Mouse (Mus musculus) MN1 (cell line): ENCODE data around the gene Fubp3.
A peak's percentile ranks its signal among the peaks of the same experiment; 100 is the strongest.
"Not testable (repeated sequence)": the region's sequence is repeated elsewhere in the genome, so short reads cannot be mapped to it uniquely, and the experiment has no call there.

ENCODE experiments used
- DNase-seq: peaks from one replicate; pipeline ENCODE4 v3.0.0-alpha.2; 2016; ENCODE audit warnings: low spot score

The Fubp3 gene

GRCm38 (mm10) chr2:31572051-31572914 lies at the start of gene Fubp3:
Fubp3 (plus strand) TSS chr2:31572651.
- peak; percentile 96 for DNase-seq

- DNase-seq: no peak
These were observed 47.8 kb upstream of the Fubp3 start for GRCm38 (mm10) chr2:31524641-31525040.

- DNase-seq: no peak
These were observed 46.7 kb upstream of the Fubp3 start for GRCm38 (mm10) chr2:31525778-31526177.

GRCm38 (mm10) chr2:31530201-31530600 lies 42.2 kb upstream of the Fubp3 start:
- no peak for DNase-seq

- DNase-seq: peak; percentile 64
These were observed 35.4 kb upstream of the Fubp3 start for GRCm38 (mm10) chr2:31537054-31537453.

GRCm38 (mm10) chr2:31538745-31539144 lies 33.7 kb upstream of the Fubp3 start:
- no peak for DNase-seq

- no peak for DNase-seq
These were observed 30.9 kb upstream of the Fubp3 start for GRCm38 (mm10) chr2:31541581-31541980.

- no peak for DNase-seq
These were observed 24.7 kb upstream of the Fubp3 start for GRCm38 (mm10) chr2:31547726-31548125.

GRCm38 (mm10) chr2:31550503-31550902 lies 21.9 kb upstream of the Fubp3 start:
- DNase-seq: no peak

GRCm38 (mm10) chr2:31551351-31551750 lies 21.1 kb upstream of the Fubp3 start:
- not testable (repeated sequence) for DNase-seq

- DNase-seq: no peak
These were observed 20.5 kb upstream of the Fubp3 start for GRCm38 (mm10) chr2:31551971-31552370.

- DNase-seq: no peak
These were observed 17.8 kb upstream of the Fubp3 start for GRCm38 (mm10) chr2:31554619-31555018.

GRCm38 (mm10) chr2:31572915-31573635 lies 624 bp downstream of the Fubp3 start:
- peak; percentile 67 for DNase-seq

GRCm38 (mm10) chr2:31581617-31582016 lies 9.2 kb downstream of the Fubp3 start:
- DNase-seq: no peak

- DNase-seq: peak; percentile 62
These were observed 19.5 kb downstream of the Fubp3 start for GRCm38 (mm10) chr2:31591799-31592484.

- DNase-seq: no peak
These were observed 35.1 kb downstream of the Fubp3 start for GRCm38 (mm10) chr2:31607555-31607954.

- peak; percentile 82 for DNase-seq
These were observed 37.4 kb downstream of the Fubp3 start for GRCm38 (mm10) chr2:31609859-31610261.

- DNase-seq: no peak
These were observed 38.5 kb downstream of the Fubp3 start for GRCm38 (mm10) chr2:31610922-31611321.

- peak; percentile 43 for DNase-seq
These were observed 38.9 kb downstream of the Fubp3 start for GRCm38 (mm10) chr2:31611400-31611799.

GRCm38 (mm10) chr2:31612627-31613026 lies 40.2 kb downstream of the Fubp3 start:
- no peak for DNase-seq

GRCm38 (mm10) chr2:31613781-31614180 lies 41.3 kb downstream of the Fubp3 start:
- DNase-seq: no peak

- DNase-seq: peak; percentile 82
These were observed 46.2 kb downstream of the Fubp3 start for GRCm38 (mm10) chr2:31618484-31619161.
